Mouse (Mus musculus) hematopoietic stem cell, adult 5-6 weeks (primary cell): ENCODE measurements at regions not wholly inside any gene's neighbourhood (a gene's known extent, or its start where the extent isn't known, plus 50 kb on each side); places are given as distances from the start of the nearest gene placed in this dataset.

Experiments
- ATAC-seq, 2 experiments: fragments of 125-278 bp in 1 of 2; replicated peaks in 1 of 2; 2 replicates each; pipeline ENCODE4 v1.8.0; 2016 to 2017; ENCODE audit warnings: inconsistent platforms in 2 of 2, mild to moderate bottlenecking in 2 of 2, moderate number of reproducible peaks in 2 of 2, low read depth in 1 of 2, moderate TSS enrichment in 1 of 2; ENCODE audit not compliant: low FRiP score in 2 of 2, poor library complexity in 2 of 2, severe bottlenecking in 2 of 2, insufficient read depth in 1 of 2, low TSS enrichment in 1 of 2

DNA sequence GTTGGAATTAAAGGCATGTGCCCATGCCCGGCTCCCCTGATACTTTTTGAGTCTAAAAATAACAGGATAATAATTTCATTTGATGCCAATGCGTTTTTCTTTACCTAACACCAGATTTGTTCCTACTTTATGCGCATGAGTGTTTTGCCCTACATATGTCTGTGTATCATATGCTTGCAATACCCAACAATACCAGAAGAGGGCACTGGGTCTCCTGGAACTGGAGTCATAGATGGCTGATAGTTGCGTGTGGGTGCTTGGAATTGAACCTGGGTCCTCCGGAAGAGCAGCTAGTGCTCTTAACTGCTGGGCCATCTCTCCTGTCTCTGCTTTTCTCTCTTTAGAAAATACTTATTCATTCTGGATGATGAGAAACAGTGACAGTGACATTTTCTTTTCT lies 67.3 kb upstream of the Rgs6 start:
- no peak for ATAC-seq

DNA sequence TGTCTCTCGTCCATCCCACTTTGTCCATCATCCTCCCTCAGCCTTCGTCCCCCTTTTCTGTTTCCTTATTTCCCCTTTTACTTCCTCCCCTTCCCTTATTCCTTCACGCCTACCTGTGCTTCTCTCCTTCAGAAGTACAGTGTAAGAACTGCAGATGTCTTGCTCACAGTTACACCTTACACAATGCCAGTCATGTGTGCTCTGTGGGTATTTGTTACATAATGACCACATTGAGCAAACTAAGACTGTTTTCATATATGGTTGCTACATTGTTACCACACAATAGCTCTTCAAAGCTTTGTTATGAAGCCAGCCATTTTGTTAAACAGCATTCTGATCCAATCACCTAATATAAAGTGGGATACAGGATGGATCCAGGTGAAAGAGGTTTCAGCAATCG lies 63.1 kb upstream of the Rgs6 start:
- peak in 1 of 2 experiments; percentile 42; a peak in 1 of 4 replicates for ATAC-seq
